Mouse (Mus musculus): ENCODE data around the gene Ssh1.

DNA sequence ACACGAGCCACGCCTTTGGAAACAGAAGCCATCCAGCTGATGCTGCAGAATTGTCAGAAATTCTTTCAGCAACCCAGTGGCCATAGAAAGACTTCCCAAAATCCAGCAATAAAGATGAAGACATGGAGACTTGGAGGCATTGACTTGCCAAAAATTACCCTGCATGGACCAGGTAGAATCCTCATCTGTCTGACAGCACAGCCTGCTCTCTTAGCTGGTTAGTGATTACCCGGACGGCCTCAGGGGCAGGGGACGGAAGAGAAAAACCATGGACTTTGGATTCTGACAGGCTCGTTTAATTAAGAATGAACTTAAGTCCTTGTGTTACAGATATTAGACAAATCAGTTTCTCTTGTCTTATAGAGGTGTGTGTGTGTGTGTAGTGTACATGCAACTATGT lies 83.0 kb downstream of the Ssh1 start:
- TF ChIP-seq ZNF384 (IDR thresholded peaks at IDR 0.05; ENCODE audit: low read depth, low read length) (no peak), MAFK (IDR thresholded peaks at IDR 0.05; ENCODE audit: insufficient read depth, low read depth, low read length) (no peak), HCFC1 (IDR thresholded peaks at IDR 0.05; ENCODE audit: borderline replicate concordance, insufficient read depth, low read length) (no peak), ZC3H11A (IDR thresholded peaks at IDR 0.05; ENCODE audit: borderline replicate concordance, low read depth, low read length) (no peak)

Data from ES-E14 (cell line).